Mouse (Mus musculus) hindbrain, embryonic 14.5 days (tissue): Measurements from ENCODE around the gene Vti1a. TPM values are rescaled to one million over a fixed set of nuclear protein-coding genes. Genes with fewer than 3 reads are reported as not detected.

Experiments used
- ATAC-seq: fragments of 200-750 bp; cut with Nextera tagmentation; 2 replicates; pipeline ENCODE4 v1.8.0; 2017; ENCODE audit warnings: moderate number of reproducible peaks, mild to moderate bottlenecking, moderate TSS enrichment, moderate library complexity; ENCODE audit not compliant: low FRiP score
- DNase-seq: peaks from one replicate; pipeline ENCODE4 v3.0.0-alpha.2; 2015; ENCODE audit warnings: low spot score
- H3K27ac ChIP-seq: fragments of 300-500 bp; sonication (generic); 2 replicates; pipeline ENCODE4 v1.5.1; 2014; ENCODE audit warnings: mild to moderate bottlenecking, moderate library complexity
- H3K27me3 ChIP-seq: fragments of 300-500 bp; sonication (generic); 2 replicates; pipeline ENCODE4 v1.6.1; 2014; ENCODE audit warnings: mild to moderate bottlenecking, low read length, mixed read lengths; ENCODE audit not compliant: control insufficient read depth, insufficient read depth
- H3K36me3 ChIP-seq: fragments of 300-500 bp; sonication (generic); replicated peaks from 2 replicates; pipeline ENCODE4 v1.6.1; 2014; ENCODE audit not compliant: control insufficient read depth, insufficient read depth
- H3K4me1 ChIP-seq: fragments of 300-500 bp; sonication (generic); replicated peaks from 2 replicates; pipeline ENCODE4 v1.6.1; 2014; ENCODE audit warnings: antibody characterized with exemption, low read length, mixed read lengths; ENCODE audit not compliant: control insufficient read depth, insufficient read depth
- H3K4me2 ChIP-seq: fragments of 300-500 bp; sonication (generic); replicated peaks from 2 replicates; pipeline ENCODE4 v1.6.1; 2014; ENCODE audit warnings: mild to moderate bottlenecking, moderate library complexity
- H3K4me3 ChIP-seq: fragments of 300-500 bp; sonication (generic); replicated peaks from 2 replicates; pipeline ENCODE4 v1.5.1; 2014; ENCODE audit warnings: mild to moderate bottlenecking, low read length
- H3K9ac ChIP-seq: fragments of 300-500 bp; sonication (generic); 2 replicates; pipeline ENCODE4 v1.6.1; 2014
- H3K9me3 ChIP-seq: fragments of 300-500 bp; sonication (generic); 2 replicates; pipeline ENCODE4 v1.6.1; 2016; ENCODE audit warnings: low read length; ENCODE audit not compliant: control insufficient read depth
- WGBS: fragments of 180-500 bp; shearing (Covaris S2); extraction: QIAGEN DNeasy Blood & Tissue Kit; methylation state at CpG from one replicate; pipeline ENCODE4 v1.1.7; 2014; 5-methylcytosine and 5-hydroxymethylcytosine counted together
- polyA plus RNA-seq: library from polyadenylated mRNA; unstranded; fragments of >200 nt; fragmentation: Nextera tagmentation; extraction: Ambion mirVana; gene quantifications from 2 replicates; pipeline ENCODE4 v1.2.1, GENCODE M21; 2014

Vti1a gene
- polyA plus RNA-seq, 1 experiment from 2014 or later = 32.1 TPM

DNA sequence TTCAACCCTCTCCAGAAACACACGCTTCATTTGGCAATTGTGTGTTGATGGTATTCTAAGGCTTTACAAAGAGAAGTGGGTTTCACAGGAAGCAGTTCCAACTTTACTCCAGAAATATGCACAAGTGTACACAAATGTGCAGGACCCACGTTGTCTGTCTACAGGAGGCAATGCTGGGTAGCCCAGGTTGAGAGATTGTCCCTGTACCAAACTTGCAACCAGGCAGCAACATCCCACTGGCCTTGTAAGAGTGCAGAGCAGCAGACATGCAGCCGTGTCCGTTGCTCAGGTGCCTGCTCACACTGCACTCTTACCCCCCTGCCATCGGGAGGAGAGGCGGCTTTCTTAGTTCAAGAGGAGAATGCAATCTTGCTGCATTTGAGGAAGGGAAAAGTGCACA is 133.4 kb downstream of the Vti1a start:
- WGBS = 34% methylated on average over 6 of the region's 6 CpGs
- Histone ChIP-seq H3K9me3 (no peaks in the 10 kb centered on the region), H3K27me3 (no peaks in the 10 kb centered on the region), H3K27ac (no peak overlapping the region), H3K4me2 (no peak overlapping the region), H3K36me3 (no peaks in the 10 kb centered on the region), H3K9ac (no peak overlapping the region), H3K4me3 (no peak overlapping the region), H3K4me1 (0 out of 2 replicates have a peak, but pooled peaks cover 9% of the 10 kb centered on the region)
- ATAC-seq (no peak), DNase-seq (no peak)

DNA sequence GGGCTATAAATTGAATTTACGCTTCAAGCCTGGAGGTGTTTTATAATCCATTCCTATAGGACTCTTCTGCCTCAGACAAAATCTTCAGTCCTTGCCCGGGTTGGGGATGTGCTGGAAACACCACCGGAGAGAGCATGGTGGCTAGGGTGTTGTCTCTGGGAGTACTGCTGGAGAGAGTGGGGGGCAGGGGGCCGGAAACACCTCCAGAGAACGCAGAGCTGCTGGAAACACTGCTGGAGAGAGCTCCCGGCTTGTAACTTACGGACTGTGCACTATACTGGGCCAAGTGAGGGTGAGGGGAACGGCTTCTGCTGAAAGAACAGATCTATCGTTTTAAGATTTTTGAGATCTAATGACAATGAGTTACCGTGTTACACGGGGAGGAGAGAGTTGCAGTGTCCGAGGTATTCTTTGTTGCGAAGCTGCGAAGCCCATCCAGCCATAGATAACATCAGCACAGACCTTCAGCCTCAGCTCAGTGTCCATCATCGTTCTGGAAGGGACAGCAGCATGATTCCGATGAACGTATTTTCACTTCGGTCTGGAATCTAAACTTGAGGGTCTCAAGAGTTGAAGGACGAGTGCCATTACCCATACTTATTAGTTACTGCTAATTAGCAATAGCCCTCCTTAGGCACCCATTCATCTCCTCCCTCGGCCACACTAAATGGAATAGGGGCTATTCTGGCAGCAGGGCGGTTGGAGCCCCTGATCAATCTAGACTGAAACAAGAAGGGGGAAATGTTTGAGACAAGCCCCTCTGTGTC is 140.4 kb downstream of the Vti1a start:
- ATAC-seq = no peak
- no peak overlapping the region; the same call in 1 of the 2 replicates for H3K4me2 ChIP-seq

DNA sequence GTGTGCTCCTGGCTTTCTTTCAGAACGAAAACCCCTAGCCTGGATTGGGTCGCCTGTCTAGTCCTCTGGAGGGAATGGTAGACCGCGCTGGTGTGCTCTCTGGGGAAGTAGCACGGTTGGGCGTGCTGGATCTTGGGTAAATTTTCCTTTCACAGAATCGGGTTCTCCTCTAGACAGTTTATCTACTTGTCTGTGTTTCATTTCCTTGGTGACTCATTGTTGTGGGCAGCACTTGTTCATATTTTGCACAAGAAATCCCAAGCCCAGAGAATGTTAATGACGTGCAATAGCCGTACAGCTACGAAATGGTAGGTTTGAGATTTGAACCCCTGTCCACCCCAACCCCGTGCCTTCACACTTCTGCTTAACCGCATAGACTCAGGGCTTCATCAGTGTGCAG is 145.9 kb downstream of the Vti1a start:
- no peak for DNase-seq
- Histone ChIP-seq H3K4me2 (no peak overlapping the region), H3K27me3 (no peaks in the 10 kb centered on the region), H3K4me1 (0 out of 2 replicates have a peak, but pooled peaks cover 2% of the 10 kb centered on the region), H3K4me3 (no peak overlapping the region), H3K36me3 (no peaks in the 10 kb centered on the region), H3K9me3 (no peaks in the 10 kb centered on the region), H3K27ac (no peak overlapping the region), H3K9ac (no peak overlapping the region)
- ATAC-seq = no peak
- WGBS = 91% methylated on average over 12 of the region's 12 CpGs

More for the DNA sequence above, 140.4 kb downstream of the Vti1a start:
- Histone ChIP-seq H3K9me3 (no peaks in the 10 kb centered on the region), H3K4me1 (0 out of 2 replicates have a peak, but pooled peaks cover 13% of the 10 kb centered on the region), H3K27ac (no peak overlapping the region), H3K9ac (no peak overlapping the region), H3K27me3 (no peaks in the 10 kb centered on the region), H3K36me3 (no peaks in the 10 kb centered on the region), H3K4me3 (no peak overlapping the region)
- 52% methylated on average over 21 of the region's 21 CpGs for WGBS
- no peak for DNase-seq

DNA sequence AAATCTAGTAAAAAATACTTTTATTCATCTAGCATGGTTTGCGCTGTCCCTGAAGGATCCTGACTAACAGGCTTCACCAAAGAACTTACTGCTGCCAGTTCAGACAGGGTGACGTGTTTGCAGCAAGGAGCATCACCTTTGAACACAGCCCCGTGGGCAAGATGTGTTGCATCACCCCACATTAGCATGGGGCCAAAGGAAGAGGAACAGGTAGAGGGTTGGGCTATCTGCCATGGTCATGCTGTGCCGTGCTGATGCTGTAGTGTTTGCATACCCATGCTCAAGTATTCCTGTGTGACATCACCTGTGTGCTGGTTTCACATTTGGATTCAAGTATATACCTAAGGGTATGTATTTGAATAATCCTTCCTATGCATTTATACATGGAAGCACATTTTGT is 147.6 kb downstream of the Vti1a start:
- Histone ChIP-seq H3K4me2 (no peak overlapping the region), H3K36me3 (no peaks in the 10 kb centered on the region), H3K4me1 (no peaks in the 10 kb centered on the region), H3K9ac (no peak overlapping the region), H3K27me3 (no peaks in the 10 kb centered on the region), H3K9me3 (no peaks in the 10 kb centered on the region), H3K27ac (no peak overlapping the region), H3K4me3 (no peak overlapping the region)
- DNase-seq (no peak), ATAC-seq (no peak)
- 91% methylated on average over 4 of the region's 4 CpGs for WGBS

DNA sequence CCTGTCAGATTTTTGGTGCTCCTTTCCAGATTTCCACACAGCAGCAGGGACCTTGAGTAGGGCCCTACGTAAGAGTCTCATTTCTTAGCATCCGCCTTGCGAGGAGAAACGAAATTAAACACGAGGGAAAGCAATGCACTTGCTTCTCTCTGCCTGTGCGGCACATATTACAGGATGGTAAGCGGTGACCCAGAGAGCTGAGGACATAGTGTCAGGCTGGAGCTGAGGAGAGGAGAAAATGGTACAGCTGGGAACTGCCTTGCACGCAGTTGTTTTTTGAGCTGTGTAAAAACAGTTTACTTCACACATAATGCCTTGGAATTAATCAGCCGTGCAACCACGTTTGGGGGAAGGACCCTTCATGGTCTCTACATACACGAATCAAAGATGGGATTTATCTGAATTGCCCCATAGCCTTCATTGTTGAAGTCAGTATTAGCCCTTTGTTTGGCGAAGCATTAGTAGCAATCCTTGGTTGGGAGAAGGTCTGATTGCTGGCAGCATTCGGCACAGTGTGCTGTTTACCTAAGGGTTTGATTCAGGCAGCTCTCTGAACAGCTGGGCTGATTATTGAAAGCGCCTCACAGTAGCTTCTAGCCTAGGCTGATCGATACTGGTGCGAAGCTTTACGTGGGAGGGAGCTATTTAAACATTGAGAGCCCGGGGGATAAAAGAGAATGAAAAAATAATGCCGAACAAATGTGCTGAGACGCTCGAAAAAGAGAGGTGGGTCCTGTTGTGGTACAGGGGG is 153.4 kb downstream of the Vti1a start:
- Histone ChIP-seq H3K36me3 (no peaks in the 10 kb centered on the region), H3K4me1 (0 out of 2 replicates have a peak, but pooled peaks cover 9% of the 10 kb centered on the region), H3K27ac (no peak overlapping the region), H3K4me2 (peak overlapping the region; percentile 3; the same call in 1 of the 2 replicates), H3K4me3 (no peak overlapping the region), H3K9ac (no peak overlapping the region), H3K9me3 (no peaks in the 10 kb centered on the region), H3K27me3 (no peaks in the 10 kb centered on the region)
- no peak for ATAC-seq
- DNase-seq = peak; percentile 34
- WGBS = 50% methylated on average over 21 of the region's 21 CpGs

DNA sequence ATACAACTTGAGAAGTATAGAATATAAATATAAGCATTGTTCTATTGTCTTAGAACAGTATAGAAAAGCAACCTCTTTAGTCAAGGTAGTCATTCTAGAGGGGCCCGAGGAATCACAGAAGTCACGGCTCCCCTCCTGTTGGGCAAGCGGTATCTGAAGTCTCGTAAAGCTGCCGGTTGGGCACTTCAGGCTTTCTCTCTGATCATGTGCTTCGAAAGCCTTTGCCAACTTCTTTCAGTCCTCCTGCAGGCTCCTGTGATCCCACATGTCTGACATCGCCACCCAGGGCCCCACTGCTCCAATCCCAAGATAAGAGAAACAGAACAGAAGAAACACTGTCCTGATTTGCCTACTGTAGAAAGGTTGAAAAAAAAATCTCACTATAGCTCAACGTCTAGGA is 156.5 kb downstream of the Vti1a start:
- no peaks in the 10 kb centered on the region for H3K36me3 ChIP-seq
- WGBS = 83% methylated on average over 8 of the region's 8 CpGs
- no peaks in the 10 kb centered on the region for H3K9me3 ChIP-seq
- 0 out of 2 replicates have a peak, but pooled peaks cover 12% of the 10 kb centered on the region for H3K4me1 ChIP-seq
- ATAC-seq = no peak
- no peak overlapping the region for H3K4me2 ChIP-seq
- DNase-seq = no peak
- H3K4me3 ChIP-seq = no peak overlapping the region
- no peaks in the 10 kb centered on the region for H3K27me3 ChIP-seq
- no peak overlapping the region for H3K9ac ChIP-seq
- no peak overlapping the region for H3K27ac ChIP-seq

DNA sequence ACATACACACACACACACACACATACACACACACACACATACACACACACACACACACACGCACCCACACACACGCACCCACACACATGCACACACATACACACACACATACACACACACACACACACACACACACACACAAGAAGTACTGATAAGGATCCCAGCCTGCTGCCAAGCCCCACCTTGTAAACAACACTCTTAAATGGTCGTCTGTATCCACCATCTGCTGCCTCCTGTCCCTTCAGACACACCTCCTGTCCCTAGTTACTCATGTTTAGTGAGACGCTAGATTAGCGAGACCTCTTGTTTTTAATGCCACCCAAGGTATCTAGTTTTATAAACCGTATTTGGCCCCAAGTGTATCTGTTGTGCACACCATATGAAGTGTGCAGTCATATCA is 158.1 kb downstream of the Vti1a start:
- H3K9ac ChIP-seq = no peak overlapping the region
- no peak overlapping the region for H3K27ac ChIP-seq
- H3K4me2 ChIP-seq = no peak overlapping the region
- no peaks in the 10 kb centered on the region for H3K9me3 ChIP-seq
- ATAC-seq = no peak
- no peaks in the 10 kb centered on the region for H3K36me3 ChIP-seq
- no peaks in the 10 kb centered on the region for H3K27me3 ChIP-seq
- DNase-seq = no peak
- WGBS = 74% methylated on average over 5 of the region's 6 CpGs
- no peak overlapping the region for H3K4me3 ChIP-seq
- H3K4me1 ChIP-seq = 0 out of 2 replicates have a peak, but pooled peaks cover 8% of the 10 kb centered on the region

DNA sequence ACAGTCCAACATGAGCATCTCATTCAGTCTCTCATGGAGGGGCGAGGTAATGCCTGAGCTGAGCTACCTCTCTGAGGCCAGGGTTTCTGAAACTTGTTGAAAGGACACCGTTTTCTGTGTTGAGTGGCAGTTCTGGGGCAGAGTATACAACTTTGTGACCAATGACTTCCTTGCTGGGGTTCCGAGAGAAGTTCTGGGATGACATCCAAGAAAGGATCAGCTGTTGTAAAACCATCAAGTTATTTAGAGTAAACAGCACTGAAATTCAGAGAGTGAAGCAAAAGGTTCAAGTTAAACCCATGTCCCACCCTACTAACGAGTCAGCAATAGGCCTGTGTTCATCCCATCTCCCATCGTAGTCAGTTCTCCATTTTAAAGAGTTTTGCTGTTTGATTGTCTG is 164.4 kb downstream of the Vti1a start:
- Histone ChIP-seq H3K4me3 (no peak overlapping the region), H3K9ac (no peak overlapping the region), H3K4me1 (peaks cover 16% of the 10 kb centered on the region), H3K4me2 (no peak overlapping the region), H3K36me3 (no peaks in the 10 kb centered on the region), H3K27ac (no peak overlapping the region), H3K9me3 (no peaks in the 10 kb centered on the region), H3K27me3 (no peaks in the 10 kb centered on the region)
- no peak for DNase-seq
- no peak for ATAC-seq
- 79% methylated on average over 5 of the region's 5 CpGs for WGBS

DNA sequence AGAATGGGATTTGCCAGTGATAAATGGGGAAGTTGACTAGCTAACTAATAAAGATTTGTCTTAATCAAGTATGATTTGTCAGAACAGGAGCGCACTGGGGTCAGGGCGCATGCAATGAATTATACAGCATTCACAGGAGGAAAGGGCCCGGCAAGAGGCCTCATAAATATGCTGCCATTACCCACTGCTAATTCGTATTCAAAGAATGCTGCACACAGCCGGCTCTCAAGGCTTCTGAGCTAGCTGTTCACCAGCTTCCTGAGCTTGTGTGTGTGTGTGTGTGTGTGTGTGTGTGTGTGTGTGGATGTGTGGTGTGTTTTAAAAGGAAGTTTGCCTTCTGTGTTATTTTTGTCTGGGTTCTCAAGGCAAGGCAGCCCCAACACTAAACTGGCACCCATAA is 165.2 kb downstream of the Vti1a start:
- no peak overlapping the region for H3K4me3 ChIP-seq
- H3K36me3 ChIP-seq = no peaks in the 10 kb centered on the region
- H3K27ac ChIP-seq = peak overlapping the region; percentile 47; the same call in 1 of the 2 replicates
- H3K27me3 ChIP-seq = no peaks in the 10 kb centered on the region
- 8% methylated on average over 5 of the region's 5 CpGs for WGBS
- H3K4me1 ChIP-seq = peaks cover 16% of the 10 kb centered on the region
- no peak overlapping the region for H3K9ac ChIP-seq
- no peak overlapping the region for H3K4me2 ChIP-seq
- no peak; the same call in 1 of the 2 replicates for ATAC-seq
- peak; percentile 46 for DNase-seq
- no peaks in the 10 kb centered on the region for H3K9me3 ChIP-seq
